Mouse (Mus musculus): ENCODE measurements at regions not wholly inside any gene's neighbourhood (a gene's known extent, or its start where the extent isn't known, plus 50 kb on each side); places are given as distances from the start of the nearest gene placed in this dataset.
"Not testable (repeated sequence)": the region's sequence is repeated elsewhere in the genome, so short reads cannot be mapped to it uniquely, and the experiment has no call there.

DNA sequence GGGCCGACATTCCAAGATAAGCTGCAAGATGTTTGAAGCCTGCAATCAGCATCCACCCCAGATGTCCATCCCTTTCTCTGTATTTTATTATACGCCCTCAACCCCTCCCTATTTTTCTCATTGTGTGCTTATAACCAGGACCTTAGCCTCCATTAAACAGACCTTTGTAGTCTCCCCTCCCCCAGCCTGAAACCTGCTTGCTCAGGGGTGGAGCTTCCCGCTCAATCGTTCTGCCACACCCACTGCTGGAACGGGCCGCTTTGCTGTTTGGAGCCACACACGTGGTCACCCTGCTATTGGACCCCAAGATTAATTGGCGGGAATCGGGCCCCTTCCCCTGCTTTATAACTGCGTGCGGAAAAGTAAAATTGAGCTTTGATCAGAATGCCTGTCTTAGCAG, 342.7 kb upstream of the Ngly1 start:
- TF ChIP-seq GATA1 (IDR thresholded peaks at IDR 0.05; ENCODE audit: borderline replicate concordance, low read length); FLI1 (IDR thresholded peaks at IDR 0.05; ENCODE audit: low read length): not testable (repeated sequence)
